Mouse (Mus musculus) hindbrain, embryonic 12.5 days (tissue): ENCODE data around the gene Tbc1d23. TPM values are rescaled to one million over a fixed set of nuclear protein-coding genes. Genes with fewer than 3 reads are reported as not detected.

Experiments
- polyA plus RNA-seq: library from polyadenylated mRNA; unstranded; fragments of >200 nt; fragmentation: Nextera tagmentation; extraction: Ambion mirVana; gene quantifications from 2 replicates; pipeline ENCODE4 v1.2.1, GENCODE M21; 2016

Gene Tbc1d23
- polyA plus RNA-seq, 1 experiment from 2014 or later: 31.7 TPM

Other genes starting within 250 kb of the Tbc1d23 start
- 0.14 TPM in 1 of 2 replicates, not detected in the other for gene Tmem45a2, start 160.1 kb downstream of the Tbc1d23 start, polyA plus RNA-seq
- gene Tomm70a, start 109.8 kb downstream of the Tbc1d23 start, polyA plus RNA-seq: 63.9 and 64.9 TPM in 2 replicates
- 41.8 and 43.1 TPM in 2 replicates for gene Nit2, start 64.2 kb downstream of the Tbc1d23 start, polyA plus RNA-seq
- 0.08 TPM in 1 of 2 replicates, not detected in the other for gene Tmem30c, start 61.4 kb upstream of the Tbc1d23 start, polyA plus RNA-seq
- gene Filip1l, start 121.6 kb upstream of the Tbc1d23 start, polyA plus RNA-seq: 8.5 and 9.8 TPM in 2 replicates